Mouse (Mus musculus): ENCODE measurements around the gene Ly6g5c.

DNA sequence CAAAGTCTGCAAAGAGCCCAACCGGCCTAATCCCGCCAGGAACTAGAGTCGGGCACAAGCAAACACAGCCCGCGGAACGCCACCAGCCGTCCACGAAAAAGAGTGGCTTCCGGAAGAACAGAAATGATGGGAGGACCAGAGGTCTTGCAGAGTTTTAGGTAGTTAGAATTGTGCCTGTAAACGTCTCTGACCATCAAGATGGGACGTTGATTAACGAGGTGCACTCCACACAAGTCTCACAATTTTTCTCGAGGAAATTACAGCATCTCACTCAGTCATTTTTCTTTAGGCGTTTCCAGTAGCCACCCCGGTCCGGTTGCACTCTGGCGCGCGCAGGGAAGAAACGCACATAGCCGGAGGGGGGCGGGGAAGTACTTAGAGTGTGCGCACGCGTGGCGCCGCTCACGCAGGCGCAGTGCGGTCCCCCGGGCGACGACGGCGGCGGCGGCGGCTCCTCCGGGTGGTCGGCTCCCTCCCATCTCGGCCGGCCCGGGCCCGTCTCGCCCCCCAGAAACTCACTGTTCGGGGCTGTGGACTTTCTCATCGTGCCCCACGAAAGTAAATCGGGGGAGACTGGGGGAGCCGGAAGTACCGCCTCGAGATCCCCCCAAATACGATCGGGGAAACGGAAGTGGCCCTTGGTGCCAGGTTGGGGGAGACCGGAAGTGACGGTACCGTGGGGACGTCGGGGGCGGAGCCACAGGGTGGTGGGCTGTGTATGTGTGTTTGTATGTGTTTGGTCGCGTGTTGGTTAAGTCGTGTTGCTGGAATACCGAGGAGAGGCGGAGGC lies 26.9 kb downstream of the Ly6g5c start, which contains the start of gene Bag6:
- TF ChIP-seq GATA1 (IDR thresholded peaks at IDR 0.05; ENCODE audit: low read length) (no peak), TAL1 (IDR thresholded peaks at IDR 0.05; ENCODE audit: low read length) (no peak)
